Mouse (Mus musculus) monocyte, adult 5-6 weeks (primary cell): ENCODE measurements around the gene Tmem167. TPM values are rescaled to one million over a fixed set of nuclear protein-coding genes. Genes with fewer than 3 reads are reported as not detected.

Source experiments
- ATAC-seq: fragments of 153-309, 156-312 bp; replicated peaks from 2 replicates; pipeline ENCODE4 v1.8.0; 2017; ENCODE audit warnings: mild to moderate bottlenecking; ENCODE audit not compliant: low TSS enrichment, insufficient number of reproducible peaks, severe bottlenecking, poor library complexity, low FRiP score
- total RNA-seq: library from RNA; stranded (forward); fragments of 200-1000, 200-491, 200-594 nt; gene quantifications from 3 replicates; pipeline ENCODE4 v1.2.3, GENCODE M21; 2017

The Tmem167 gene
- total RNA-seq, 1 experiment from 2014 or later = 25.0 TPM

- ATAC-seq = no peak
These were observed 82.5 kb downstream of the Tmem167 start for GRCm38 (mm10) chr13:90171390-90171789.

GRCm38 (mm10) chr13:90175662-90176061 is 86.7 kb downstream of the Tmem167 start:
- no peak for ATAC-seq

GRCm38 (mm10) chr13:90182262-90182661 is 93.3 kb downstream of the Tmem167 start:
- ATAC-seq = no peak

- ATAC-seq = no peak
These were observed 94.6 kb downstream of the Tmem167 start for GRCm38 (mm10) chr13:90183536-90183935.

GRCm38 (mm10) chr13:90186694-90187093 is 97.8 kb downstream of the Tmem167 start:
- ATAC-seq = no peak

GRCm38 (mm10) chr13:90188021-90188420 is 99.1 kb downstream of the Tmem167 start:
- ATAC-seq = no peak

- ATAC-seq = no peak
These were observed 102.9 kb downstream of the Tmem167 start for GRCm38 (mm10) chr13:90191794-90192193.

Other genes starting within 250 kb of the Tmem167 start
- 35.4 to 58.0 TPM (median 44.1 TPM) in 3 replicates for gene Xrcc4, start 485 bp downstream of the Tmem167 start, total RNA-seq